Mouse (Mus musculus) midbrain, postnatal 0 days (tissue): ENCODE results near the gene Slc2a10. TPM values are rescaled to one million over a fixed set of nuclear protein-coding genes. Genes with fewer than 3 reads are reported as not detected.
A peak's percentile ranks its signal among the peaks of the same experiment; 100 is the strongest.

Experiments
- ATAC-seq: fragments of 200-750 bp; cut with Nextera tagmentation; 2 replicates; pipeline ENCODE4 v1.8.0; 2017; ENCODE audit warnings: moderate number of reproducible peaks, mild to moderate bottlenecking, moderate TSS enrichment, moderate library complexity; ENCODE audit not compliant: low FRiP score
- DNase-seq: peaks from one replicate; pipeline ENCODE4 v3.0.0-alpha.2; 2015; ENCODE audit warnings: low spot score
- H3K27ac ChIP-seq: fragments of 300-500 bp; sonication (generic); 2 replicates; pipeline ENCODE4 v1.5.1; 2014; ENCODE audit warnings: low read depth, mild to moderate bottlenecking, low read length, mixed read lengths
- H3K27me3 ChIP-seq: fragments of 300-500 bp; sonication (generic); 2 replicates; pipeline ENCODE4 v1.6.1; 2014; ENCODE audit warnings: low read length, control low read depth, mixed read lengths; ENCODE audit not compliant: insufficient read depth
- H3K36me3 ChIP-seq: fragments of 300-500 bp; sonication (generic); 2 replicates; pipeline ENCODE4 v1.6.1; 2014; ENCODE audit warnings: low read length, control low read depth, mixed read lengths; ENCODE audit not compliant: insufficient read depth
- H3K4me1 ChIP-seq: fragments of 300-500 bp; sonication (generic); 2 replicates; pipeline ENCODE4 v1.6.1; 2014; ENCODE audit warnings: mild to moderate bottlenecking, control low read depth, antibody characterized with exemption, low read length, mixed read lengths; ENCODE audit not compliant: insufficient read depth
- H3K4me2 ChIP-seq: fragments of 300-500 bp; sonication (generic); 2 replicates; pipeline ENCODE4 v1.6.1; 2014; ENCODE audit warnings: low read depth, mild to moderate bottlenecking, low read length, mixed read lengths; ENCODE audit not compliant: poor library complexity, severe bottlenecking
- H3K4me3 ChIP-seq: fragments of 300-500 bp; sonication (generic); 2 replicates; pipeline ENCODE4 v1.5.1; 2014; ENCODE audit warnings: low read depth, mild to moderate bottlenecking, low read length, moderate library complexity
- H3K9ac ChIP-seq: fragments of 300-500 bp; sonication (generic); replicated peaks from 2 replicates; pipeline ENCODE4 v1.6.1; 2014; ENCODE audit warnings: mild to moderate bottlenecking, low read length, moderate library complexity, mixed read lengths; ENCODE audit not compliant: poor library complexity, severe bottlenecking
- H3K9me3 ChIP-seq: fragments of 300-500 bp; sonication (generic); 2 replicates; pipeline ENCODE4 v1.6.1; 2016; ENCODE audit warnings: low read length, control low read depth
- CTCF ChIP-seq: IDR thresholded peaks from 2 replicates; pipeline ENCODE4 v1.5.1; 2016; ENCODE audit warnings: antibody characterized with exemption, mild to moderate bottlenecking
- WGBS: fragments of 180-500 bp; shearing (Covaris S2); extraction: QIAGEN DNeasy Blood & Tissue Kit; methylation state at CpG from one replicate; pipeline ENCODE4 v1.1.7; 2014; 5-methylcytosine and 5-hydroxymethylcytosine counted together
- polyA plus RNA-seq: library from polyadenylated mRNA; unstranded; fragments of >200 nt; fragmentation: Nextera tagmentation; extraction: Ambion mirVana; gene quantifications from 2 replicates; pipeline ENCODE4 v1.2.1, GENCODE M21; 2015
- total RNA-seq: library from RNA; depleted of rRNA; stranded (reverse); fragments of >200 nt; gene quantifications from 2 replicates; pipeline ENCODE4 v1.2.3, GENCODE M21; 2014

The Slc2a10 gene
- total and polyA plus RNA-seq, 2 experiments from 2014 or later, result 1.9 to 2.5 TPM

- Histone ChIP-seq H3K36me3 (no peaks in the 10 kb centered on the region), H3K9ac (no peak overlapping the region), H3K27ac (no peak overlapping the region), H3K4me2 (no peak overlapping the region), H3K4me1 (peaks cover 5% of the 10 kb centered on the region), H3K27me3 (no peaks in the 10 kb centered on the region), H3K4me3 (no peak overlapping the region), H3K9me3 (no peaks in the 10 kb centered on the region)
- DNase-seq (no peak), ATAC-seq (no peak)
- WGBS, result 61% methylated on average over 7 of the region's 7 CpGs
- TF ChIP-seq CTCF, result no peak
Observed at GRCm38 (mm10) chr2:165512426-165512825, 8.8 kb downstream of the Slc2a10 start.

GRCm38 (mm10) chr2:165512870-165513600 is 9.4 kb downstream of the Slc2a10 start:
- 31% methylated on average over 11 of the region's 11 CpGs for WGBS
- DNase-seq (peak; percentile 69), ATAC-seq (no peak)
- Histone ChIP-seq H3K4me3 (no peak overlapping the region), H3K9ac (no peak overlapping the region), H3K36me3 (no peaks in the 10 kb centered on the region), H3K27ac (no peak overlapping the region; the same call in 1 of the 2 replicates), H3K9me3 (no peaks in the 10 kb centered on the region), H3K4me2 (no peak overlapping the region), H3K27me3 (no peaks in the 10 kb centered on the region), H3K4me1 (peaks cover 5% of the 10 kb centered on the region)
- no peak for TF ChIP-seq CTCF

GRCm38 (mm10) chr2:165515178-165515728 is 11.7 kb downstream of the Slc2a10 start:
- TF ChIP-seq CTCF, result no peak
- WGBS, result 92% methylated on average over 20 of the region's 20 CpGs
- no peaks in the 10 kb centered on the region for H3K27me3 ChIP-seq
- no peak overlapping the region for H3K4me2 ChIP-seq
- H3K4me1 ChIP-seq, result peaks cover 4% of the 10 kb centered on the region
- H3K27ac ChIP-seq, result no peak overlapping the region
- no peak overlapping the region for H3K4me3 ChIP-seq
- no peak overlapping the region for H3K9ac ChIP-seq
- no peak for ATAC-seq
- no peaks in the 10 kb centered on the region for H3K9me3 ChIP-seq
- no peak for DNase-seq
- H3K36me3 ChIP-seq, result no peaks in the 10 kb centered on the region

GRCm38 (mm10) chr2:165525609-165526008 is 22.0 kb downstream of the Slc2a10 start:
- Histone ChIP-seq H3K27me3 (no peaks in the 10 kb centered on the region), H3K4me2 (no peak overlapping the region), H3K9ac (no peak overlapping the region), H3K4me1 (no peaks in the 10 kb centered on the region), H3K4me3 (no peak overlapping the region), H3K9me3 (no peaks in the 10 kb centered on the region), H3K36me3 (no peaks in the 10 kb centered on the region), H3K27ac (no peak overlapping the region)
- no peak for DNase-seq
- 60% methylated on average over 4 of the region's 4 CpGs for WGBS
- peak; percentile 60 for TF ChIP-seq CTCF
- no peak for ATAC-seq

GRCm38 (mm10) chr2:165529106-165529505 is 25.5 kb downstream of the Slc2a10 start:
- no peaks in the 10 kb centered on the region for H3K27me3 ChIP-seq
- no peak overlapping the region for H3K4me2 ChIP-seq
- no peaks in the 10 kb centered on the region for H3K36me3 ChIP-seq
- 17% methylated on average over 8 of the region's 8 CpGs for WGBS
- H3K9me3 ChIP-seq, result no peaks in the 10 kb centered on the region
- peak; percentile 99 for TF ChIP-seq CTCF
- DNase-seq (peak; percentile 74), ATAC-seq (peak; percentile 41; the same call in 1 of the 2 replicates)
- no peak overlapping the region for H3K27ac ChIP-seq
- no peak overlapping the region for H3K4me3 ChIP-seq
- H3K4me1 ChIP-seq, result no peaks in the 10 kb centered on the region
- no peak overlapping the region for H3K9ac ChIP-seq

- no peak for ATAC-seq
- no peak overlapping the region for H3K4me3 ChIP-seq
- DNase-seq, result no peak
- no peak overlapping the region for H3K9ac ChIP-seq
- no peak overlapping the region for H3K4me2 ChIP-seq
- H3K27me3 ChIP-seq, result no peaks in the 10 kb centered on the region
- H3K4me1 ChIP-seq, result no peaks in the 10 kb centered on the region
- no peak for TF ChIP-seq CTCF
- no peaks in the 10 kb centered on the region for H3K36me3 ChIP-seq
- WGBS, result 39% methylated on average over 6 of the region's 6 CpGs
- H3K27ac ChIP-seq, result no peak overlapping the region
- H3K9me3 ChIP-seq, result no peaks in the 10 kb centered on the region
Observed at GRCm38 (mm10) chr2:165533789-165534188, 30.2 kb downstream of the Slc2a10 start.
